Mouse (Mus musculus) neural tube, embryonic 13.5 days (tissue): ENCODE measurements around the gene Nr4a3. TPM values are rescaled to one million over a fixed set of nuclear protein-coding genes. Genes with fewer than 3 reads are reported as not detected.

Experiments
- ATAC-seq: fragments of 200-750 bp; cut with Nextera tagmentation; 2 replicates; pipeline ENCODE4 v1.8.0; 2017; ENCODE audit warnings: low read depth, mild to moderate bottlenecking, moderate TSS enrichment, moderate library complexity
- H3K27ac ChIP-seq: fragments of 300-500 bp; sonication (generic); replicated peaks from 2 replicates; pipeline ENCODE4 v1.5.1; 2015; ENCODE audit warnings: moderate library complexity, mild to moderate bottlenecking, inconsistent platforms
- H3K27me3 ChIP-seq: fragments of 300-500 bp; sonication (generic); 2 replicates; pipeline ENCODE4 v1.6.1; 2015; ENCODE audit warnings: mild to moderate bottlenecking, inconsistent platforms
- H3K36me3 ChIP-seq: fragments of 300-500 bp; sonication (generic); 2 replicates; pipeline ENCODE4 v1.6.1; 2015; ENCODE audit warnings: mild to moderate bottlenecking, inconsistent platforms
- H3K4me1 ChIP-seq: fragments of 300-500 bp; sonication (generic); replicated peaks from 2 replicates; pipeline ENCODE4 v1.6.1; 2015; ENCODE audit warnings: inconsistent platforms
- H3K4me2 ChIP-seq: fragments of 300-500 bp; sonication (generic); 2 replicates; pipeline ENCODE4 v1.6.1; 2015; ENCODE audit warnings: inconsistent platforms, mild to moderate bottlenecking, moderate library complexity
- H3K4me3 ChIP-seq: fragments of 300-500 bp; sonication (generic); 2 replicates; pipeline ENCODE4 v1.5.1; 2015; ENCODE audit warnings: mild to moderate bottlenecking, inconsistent platforms
- H3K9ac ChIP-seq: fragments of 300-500 bp; sonication (generic); 2 replicates; pipeline ENCODE4 v1.6.1; 2015; ENCODE audit warnings: moderate library complexity, mild to moderate bottlenecking, inconsistent platforms
- H3K9me3 ChIP-seq: fragments of 300-500 bp; sonication (generic); 2 replicates; pipeline ENCODE4 v1.6.1; 2016; ENCODE audit warnings: inconsistent platforms
- WGBS: fragments of 180-500 bp; shearing (Covaris S2); methylation state at CpG from one replicate; pipeline ENCODE4 v1.1.7; 2015; 5-methylcytosine and 5-hydroxymethylcytosine counted together
- polyA plus RNA-seq: library from polyadenylated mRNA; unstranded; fragments of >200 nt; fragmentation: Nextera tagmentation; extraction: Ambion mirVana; gene quantifications from 2 replicates; pipeline ENCODE4 v1.2.1, GENCODE M21; 2015

Nr4a3 gene
- polyA plus RNA-seq, 1 experiment from 2014 or later: 0.91 TPM

- WGBS: under 1% methylated on average over 81 of the region's 105 CpGs
- peak overlapping the region; percentile 97 for H3K4me2 ChIP-seq
- peak; percentile 83 for ATAC-seq
Measured at GRCm38 (mm10) chr4:48042786-48043701, 1.9 kb upstream of the Nr4a3 start.

GRCm38 (mm10) chr4:48044141-48044490 is 837 bp upstream of the Nr4a3 start:
- ATAC-seq: no peak
- Histone ChIP-seq H3K4me3 (peak overlapping the region; percentile 74), H3K4me1 (peaks cover 59% of the 10 kb centered on the region), H3K4me2 (peak overlapping the region; percentile 97), H3K9ac (peak overlapping the region; percentile 79), H3K27me3 (peaks cover 39% of the 10 kb centered on the region), H3K36me3 (no peaks in the 10 kb centered on the region), H3K27ac (peak overlapping the region; percentile 94), H3K9me3 (no peaks in the 10 kb centered on the region)
- 0% methylated on average over 11 of the region's 11 CpGs for WGBS

More at GRCm38 (mm10) chr4:48042786-48043701, 1.9 kb upstream of the Nr4a3 start:
- peak overlapping the region; percentile 98 for H3K27ac ChIP-seq
- peaks cover 49% of the 10 kb centered on the region for H3K4me1 ChIP-seq
- H3K4me3 ChIP-seq: peak overlapping the region; percentile 74
- H3K9ac ChIP-seq: peak overlapping the region; percentile 87
- H3K27me3 ChIP-seq: peaks cover 37% of the 10 kb centered on the region
- H3K9me3 ChIP-seq: no peaks in the 10 kb centered on the region
- H3K36me3 ChIP-seq: no peaks in the 10 kb centered on the region

- Histone ChIP-seq H3K36me3 (no peaks in the 10 kb centered on the region), H3K4me2 (peak overlapping the region; percentile 97), H3K27me3 (peaks cover 43% of the 10 kb centered on the region), H3K9ac (peak overlapping the region; percentile 79), H3K4me3 (peak overlapping the region; percentile 74), H3K27ac (peak overlapping the region; percentile 94), H3K9me3 (no peaks in the 10 kb centered on the region), H3K4me1 (peaks cover 60% of the 10 kb centered on the region)
- no peak; the same call in 1 of the 2 replicates for ATAC-seq
- under 1% methylated on average over 42 of the region's 42 CpGs for WGBS
Measured at GRCm38 (mm10) chr4:48045281-48045720, 348 bp downstream of the Nr4a3 start.

- H3K9ac ChIP-seq: peak overlapping the region; percentile 79
- H3K27me3 ChIP-seq: peaks cover 46% of the 10 kb centered on the region
- H3K9me3 ChIP-seq: no peaks in the 10 kb centered on the region
- no peaks in the 10 kb centered on the region for H3K36me3 ChIP-seq
- under 1% methylated on average over 39 of the region's 39 CpGs for WGBS
- H3K4me1 ChIP-seq: peaks cover 61% of the 10 kb centered on the region
- peak overlapping the region; percentile 94 for H3K27ac ChIP-seq
- ATAC-seq: no peak
- peak overlapping the region; percentile 74 for H3K4me3 ChIP-seq
- peak overlapping the region; percentile 97 for H3K4me2 ChIP-seq
Measured at GRCm38 (mm10) chr4:48045721-48046460, 938 bp downstream of the Nr4a3 start.

GRCm38 (mm10) chr4:48046461-48046901 is 1.5 kb downstream of the Nr4a3 start:
- Histone ChIP-seq H3K27ac (peak overlapping the region; percentile 94; the same call in 1 of the 2 replicates), H3K4me1 (peaks cover 67% of the 10 kb centered on the region)
- no peak for ATAC-seq

GRCm38 (mm10) chr4:48047136-48047765 is 2.3 kb downstream of the Nr4a3 start:
- peak overlapping the region; percentile 94; the same call in 1 of the 2 replicates for H3K27ac ChIP-seq
- no peak for ATAC-seq
- no peaks in the 10 kb centered on the region for H3K9me3 ChIP-seq
- WGBS: 1% methylated on average over 33 of the region's 33 CpGs
- H3K4me1 ChIP-seq: peaks cover 66% of the 10 kb centered on the region
- H3K4me2 ChIP-seq: peak overlapping the region; percentile 97
- H3K36me3 ChIP-seq: no peaks in the 10 kb centered on the region
- H3K4me3 ChIP-seq: peak overlapping the region; percentile 74
- peaks cover 60% of the 10 kb centered on the region for H3K27me3 ChIP-seq
- peak overlapping the region; percentile 79 for H3K9ac ChIP-seq

More at GRCm38 (mm10) chr4:48046461-48046901, 1.5 kb downstream of the Nr4a3 start:
- H3K9me3 ChIP-seq: no peaks in the 10 kb centered on the region
- under 1% methylated on average over 20 of the region's 20 CpGs for WGBS
- H3K9ac ChIP-seq: peak overlapping the region; percentile 79
- H3K36me3 ChIP-seq: no peaks in the 10 kb centered on the region
- H3K4me3 ChIP-seq: peak overlapping the region; percentile 74
- peak overlapping the region; percentile 97 for H3K4me2 ChIP-seq
- peaks cover 52% of the 10 kb centered on the region for H3K27me3 ChIP-seq

- no peaks in the 10 kb centered on the region for H3K9me3 ChIP-seq
- no peak for ATAC-seq
- peak overlapping the region; percentile 79 for H3K9ac ChIP-seq
- peak overlapping the region; percentile 97 for H3K4me2 ChIP-seq
- H3K36me3 ChIP-seq: no peaks in the 10 kb centered on the region; the same call in 1 of the 2 replicates
- peaks cover 66% of the 10 kb centered on the region for H3K27me3 ChIP-seq
- peaks cover 64% of the 10 kb centered on the region for H3K4me1 ChIP-seq
- 1% methylated on average over 30 of the region's 30 CpGs for WGBS
- H3K27ac ChIP-seq: peak overlapping the region; percentile 33; the same call in 1 of the 2 replicates
- H3K4me3 ChIP-seq: peak overlapping the region; percentile 74
Measured at GRCm38 (mm10) chr4:48047766-48048371, 2.9 kb downstream of the Nr4a3 start.

GRCm38 (mm10) chr4:48048456-48049315 is 3.7 kb downstream of the Nr4a3 start:
- Histone ChIP-seq H3K9ac (peak overlapping the region; percentile 36; the same call in 1 of the 2 replicates), H3K4me3 (peak overlapping the region; percentile 74), H3K4me2 (peak overlapping the region; percentile 97), H3K27ac (no peak overlapping the region), H3K4me1 (peaks cover 62% of the 10 kb centered on the region), H3K36me3 (no peaks in the 10 kb centered on the region; the same call in 1 of the 2 replicates), H3K27me3 (peaks cover 74% of the 10 kb centered on the region), H3K9me3 (no peaks in the 10 kb centered on the region)
- under 1% methylated on average over 35 of the region's 35 CpGs for WGBS
- no peak for ATAC-seq

- Histone ChIP-seq H3K36me3 (no peaks in the 10 kb centered on the region; the same call in 1 of the 2 replicates), H3K9me3 (no peaks in the 10 kb centered on the region), H3K4me3 (no peak overlapping the region), H3K27me3 (peaks cover 85% of the 10 kb centered on the region), H3K4me1 (peaks cover 53% of the 10 kb centered on the region), H3K9ac (no peak overlapping the region), H3K27ac (no peak overlapping the region), H3K4me2 (no peak overlapping the region)
- WGBS: 52% methylated on average over 3 of the region's 3 CpGs
- ATAC-seq: no peak
Measured at GRCm38 (mm10) chr4:48050020-48050419, 5.1 kb downstream of the Nr4a3 start.

GRCm38 (mm10) chr4:48050442-48050841 is 5.5 kb downstream of the Nr4a3 start:
- Histone ChIP-seq H3K9ac (no peak overlapping the region), H3K4me3 (no peak overlapping the region), H3K9me3 (no peaks in the 10 kb centered on the region), H3K4me1 (peaks cover 52% of the 10 kb centered on the region), H3K4me2 (no peak overlapping the region), H3K27ac (no peak overlapping the region), H3K27me3 (peaks cover 85% of the 10 kb centered on the region), H3K36me3 (no peaks in the 10 kb centered on the region; the same call in 1 of the 2 replicates)
- ATAC-seq: no peak
- 39% methylated on average over 5 of the region's 5 CpGs for WGBS
